Mouse (Mus musculus) kidney, postnatal 14 days (tissue): Measurements from ENCODE around the gene Tmub2.
A peak's percentile ranks its signal among the peaks of the same experiment; 100 is the strongest.
"Not testable (repeated sequence)": the region's sequence is repeated elsewhere in the genome, so short reads cannot be mapped to it uniquely, and the experiment has no call there.

Source experiments
- DNase-seq: peaks from one replicate; pipeline ENCODE4 v3.0.0; 2022; ENCODE audit warnings: mixed read lengths

Tmub2 gene

GRCm38 (mm10) chr11:102280267-102280666 lies 4.5 kb upstream of the Tmub2 start:
- DNase-seq = not testable (repeated sequence)

GRCm38 (mm10) chr11:102283922-102284321 lies 809 bp upstream of the Tmub2 start:
- DNase-seq = no peak

- DNase-seq = no peak
Observed at GRCm38 (mm10) chr11:102285095-102285834, 534 bp downstream of the Tmub2 start.

GRCm38 (mm10) chr11:102287485-102287884 lies 2.8 kb downstream of the Tmub2 start:
- DNase-seq = no peak

GRCm38 (mm10) chr11:102288027-102288804 lies 3.5 kb downstream of the Tmub2 start:
- no peak for DNase-seq

- no peak for DNase-seq
Observed at GRCm38 (mm10) chr11:102288913-102289312, 4.2 kb downstream of the Tmub2 start.

- no peak for DNase-seq
Observed at GRCm38 (mm10) chr11:102289511-102290100, 4.9 kb downstream of the Tmub2 start.

- DNase-seq = no peak
Observed at GRCm38 (mm10) chr11:102290141-102290540, 5.4 kb downstream of the Tmub2 start.

GRCm38 (mm10) chr11:102291051-102291535 lies 6.4 kb downstream of the Tmub2 start:
- no peak for DNase-seq

- DNase-seq = no peak
Observed at GRCm38 (mm10) chr11:102293971-102294370, 9.2 kb downstream of the Tmub2 start.

GRCm38 (mm10) chr11:102294416-102294815 lies 9.7 kb downstream of the Tmub2 start:
- DNase-seq = no peak

GRCm38 (mm10) chr11:102294887-102295597 lies 10.3 kb downstream of the Tmub2 start:
- no peak for DNase-seq

- DNase-seq = peak; percentile 85
Observed at GRCm38 (mm10) chr11:102295598-102296471, 11.1 kb downstream of the Tmub2 start.

GRCm38 (mm10) chr11:102296491-102297472 lies 12.1 kb downstream of the Tmub2 start, which contains the start of gene Atxn7l3:
Gene Atxn7l3, minus strand, starts transcription at chr11:102296631.
- peak; percentile 99 for DNase-seq

GRCm38 (mm10) chr11:102297577-102298556 lies 13.1 kb downstream of the Tmub2 start:
- no peak for DNase-seq

GRCm38 (mm10) chr11:102299839-102300238 lies 15.1 kb downstream of the Tmub2 start:
- DNase-seq = peak; percentile 68

- DNase-seq = no peak
Observed at GRCm38 (mm10) chr11:102304141-102304540, 19.4 kb downstream of the Tmub2 start.

GRCm38 (mm10) chr11:102305359-102305758 lies 20.6 kb downstream of the Tmub2 start:
- DNase-seq = no peak

- no peak for DNase-seq
Observed at GRCm38 (mm10) chr11:102308104-102308503, 23.4 kb downstream of the Tmub2 start.
